Mouse (Mus musculus) right cerebral cortex, postnatal 10 days (tissue): ENCODE measurements around the gene Gaa.
"Not testable (repeated sequence)": the region's sequence is repeated elsewhere in the genome, so short reads cannot be mapped to it uniquely, and the experiment has no call there.

ENCODE experiments used
- DNase-seq, 2 experiments: peaks; one replicate each; pipeline ENCODE4 v3.0.0; 2021; ENCODE audit warnings: low spot score in 2 of 2

The Gaa gene

DNA sequence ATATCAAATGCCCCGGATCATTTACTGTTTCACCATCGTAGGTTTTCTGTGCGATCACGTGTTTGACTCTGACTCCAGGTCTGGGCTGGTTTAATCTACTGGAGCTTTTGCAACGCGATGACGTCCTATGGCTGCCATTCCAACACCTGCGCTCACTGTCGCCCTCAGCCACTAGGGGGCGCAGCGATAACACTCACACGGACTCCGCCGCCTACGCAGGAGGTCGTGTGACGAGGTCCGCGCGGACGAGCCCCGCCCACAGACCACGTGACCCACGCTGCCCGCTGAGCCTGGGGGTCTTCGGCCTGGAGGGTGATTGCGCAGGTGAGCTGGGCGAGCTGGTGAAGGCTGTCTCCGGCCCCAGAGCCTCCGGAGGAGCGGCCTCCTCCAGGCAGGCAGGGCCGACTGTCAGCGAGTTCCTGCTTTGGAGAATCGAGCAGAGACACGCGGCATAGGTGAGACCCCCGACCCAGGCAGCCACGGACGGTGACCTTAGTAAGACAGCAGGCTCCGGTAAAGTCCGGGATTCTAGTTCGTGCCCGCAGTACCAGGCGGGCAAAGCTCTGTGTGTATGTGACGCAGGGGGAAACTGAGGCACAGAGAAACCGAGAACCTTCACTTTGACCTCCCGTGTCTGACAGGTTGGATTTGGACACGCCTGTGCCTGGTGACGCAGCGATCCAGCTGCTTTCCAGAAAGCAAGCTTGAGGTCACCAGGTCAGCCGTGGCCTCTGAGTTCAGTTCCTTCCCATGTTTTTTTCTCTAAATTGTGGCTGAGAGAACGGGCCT, at the start of gene Gaa:
Gene Gaa (plus strand): TSS at position 120 of the 789 bp plus-strand sequence.
- peak; percentile 97 for DNase-seq

DNA sequence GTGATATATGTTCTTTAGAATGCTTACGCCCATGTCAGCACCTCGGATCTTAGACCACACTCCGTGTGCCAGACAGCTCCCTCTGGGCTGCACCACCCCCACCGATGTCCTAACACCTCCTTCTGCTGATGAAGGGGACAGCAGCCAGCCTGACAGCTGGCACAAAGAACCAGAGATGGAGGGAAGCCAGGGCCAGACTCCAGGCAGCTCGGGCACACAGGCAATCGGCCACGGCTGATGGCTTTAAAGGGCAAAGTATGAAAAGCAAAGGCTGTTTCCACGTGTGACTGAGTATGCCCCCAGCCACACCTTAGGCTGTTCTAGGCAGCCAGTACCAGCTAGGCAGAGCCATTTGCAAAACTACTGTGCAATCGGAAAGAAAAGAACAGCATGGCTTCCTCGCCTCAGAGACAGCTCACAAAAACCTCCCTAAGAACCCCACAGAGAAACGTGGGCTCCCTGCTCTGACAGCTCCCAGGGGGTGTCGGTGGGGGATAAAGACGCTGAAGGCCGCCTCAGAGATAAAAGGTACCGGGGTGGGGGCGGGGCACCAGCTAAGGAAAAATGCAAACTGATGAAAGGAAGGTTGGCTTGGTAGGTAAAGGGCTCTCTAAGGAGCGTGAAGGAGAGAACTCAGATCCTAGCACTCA, 47.7 kb upstream of the Gaa start:
- peak; percentile 84 to 86 for DNase-seq

DNA sequence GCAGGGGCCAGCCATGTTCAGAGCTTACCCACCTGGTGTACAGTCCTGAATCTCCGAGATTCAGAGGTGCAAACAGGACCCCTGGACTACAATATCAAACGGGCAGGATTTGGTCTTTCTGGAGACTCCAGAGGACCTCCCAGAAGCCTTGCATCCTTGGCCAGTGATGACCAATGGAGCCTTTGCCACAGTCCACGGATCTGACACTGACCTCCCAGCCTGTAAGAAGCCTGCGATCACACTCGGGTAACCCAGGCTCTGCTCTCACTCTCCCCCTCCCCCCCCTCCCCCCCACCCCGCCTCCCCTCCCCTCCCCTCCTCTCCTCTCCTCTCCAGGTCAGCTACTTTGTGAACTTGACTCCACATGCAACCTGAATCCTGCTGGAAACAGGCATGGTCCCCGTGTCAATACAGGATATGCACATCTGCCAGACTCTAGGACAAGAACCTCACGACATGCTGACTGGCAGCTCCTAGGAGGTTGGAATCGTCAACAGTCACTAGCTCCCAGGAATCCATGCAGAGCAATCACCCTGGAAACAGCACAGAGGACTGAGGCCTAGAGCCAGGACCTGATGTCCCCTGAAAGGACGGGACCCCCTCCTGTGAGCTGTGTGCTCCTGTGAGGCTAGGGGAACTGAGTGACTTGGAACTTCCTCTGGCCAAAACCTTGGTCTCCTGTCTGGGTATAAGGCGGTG, 45.7 kb upstream of the Gaa start:
- DNase-seq, result no peak

DNA sequence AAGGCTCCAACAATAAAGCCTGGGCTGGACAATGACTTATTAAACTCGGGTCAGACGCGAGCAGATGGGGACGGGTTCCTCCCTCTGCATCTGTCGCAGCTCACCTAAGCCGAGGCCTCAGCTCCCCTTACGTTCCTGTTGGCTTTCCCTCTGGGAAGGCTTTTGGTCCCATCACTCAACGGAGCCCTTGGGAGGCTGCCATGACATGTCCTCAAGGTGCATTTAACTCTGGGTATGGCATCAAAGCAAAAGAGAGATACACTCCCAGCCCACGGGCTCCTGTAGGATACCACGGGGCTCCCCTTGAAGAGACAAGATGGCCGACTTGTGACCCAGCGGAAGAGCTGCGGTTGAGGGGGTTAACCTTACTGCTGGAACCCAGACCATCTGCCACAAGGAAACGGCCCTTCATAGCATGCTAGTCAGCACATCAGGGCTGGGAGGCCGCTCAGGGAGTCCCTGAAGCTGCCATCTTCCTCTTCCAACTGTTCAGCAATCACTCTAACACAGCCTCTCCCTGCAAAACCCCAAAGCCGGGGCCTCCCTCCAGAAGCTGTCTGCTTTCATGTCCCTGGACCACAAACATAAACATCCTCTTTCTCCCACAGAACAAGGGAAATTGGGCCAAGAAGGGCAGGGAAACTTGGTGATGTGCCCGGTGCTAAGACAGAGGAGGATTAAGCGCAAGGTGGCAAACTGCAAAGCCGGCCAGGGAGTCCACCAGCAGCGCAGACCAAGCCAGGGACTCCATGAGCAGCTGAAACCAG, 44.4 kb upstream of the Gaa start:
- peak; percentile 65 to 71 for DNase-seq

DNA sequence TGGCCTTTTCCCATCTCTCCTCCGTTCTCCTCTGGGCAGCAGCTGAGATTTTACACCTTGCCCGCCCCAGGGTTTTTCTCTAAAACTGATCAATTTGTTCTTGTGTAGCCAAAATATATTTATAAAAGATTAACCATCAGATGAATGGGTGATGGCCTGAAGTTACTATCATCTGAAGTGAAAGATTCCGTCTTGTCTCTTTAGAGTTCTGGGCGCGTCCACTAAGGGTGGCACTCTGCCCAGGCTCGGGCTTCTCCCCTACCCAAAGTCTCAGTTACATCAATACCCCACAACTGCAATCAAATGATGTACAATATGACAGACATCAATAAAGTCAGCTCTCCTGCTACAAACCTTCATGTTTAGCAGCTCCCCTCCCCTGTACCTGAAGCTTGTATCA, 42.8 kb upstream of the Gaa start:
- no peak for DNase-seq

DNA sequence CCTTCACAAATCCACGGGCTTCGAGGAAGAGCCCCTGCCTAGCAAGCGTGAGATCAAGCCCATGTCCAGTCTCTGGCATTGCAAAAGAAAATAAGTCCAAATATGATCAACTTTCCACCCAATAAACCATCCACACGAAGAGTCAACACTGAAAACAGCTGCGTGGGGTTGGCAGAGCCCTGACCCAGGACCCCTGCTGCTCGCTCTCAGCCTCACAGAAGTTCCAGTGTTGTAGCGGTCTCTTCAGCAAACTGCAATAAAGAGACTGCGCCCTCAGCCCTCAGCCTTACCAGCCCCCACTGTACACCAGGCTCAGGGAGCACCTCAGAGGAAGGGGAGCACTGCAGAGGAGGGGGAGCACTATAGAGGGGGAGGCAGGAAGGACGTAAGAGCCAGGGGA, 42.1 kb upstream of the Gaa start:
- no peak for DNase-seq

DNA sequence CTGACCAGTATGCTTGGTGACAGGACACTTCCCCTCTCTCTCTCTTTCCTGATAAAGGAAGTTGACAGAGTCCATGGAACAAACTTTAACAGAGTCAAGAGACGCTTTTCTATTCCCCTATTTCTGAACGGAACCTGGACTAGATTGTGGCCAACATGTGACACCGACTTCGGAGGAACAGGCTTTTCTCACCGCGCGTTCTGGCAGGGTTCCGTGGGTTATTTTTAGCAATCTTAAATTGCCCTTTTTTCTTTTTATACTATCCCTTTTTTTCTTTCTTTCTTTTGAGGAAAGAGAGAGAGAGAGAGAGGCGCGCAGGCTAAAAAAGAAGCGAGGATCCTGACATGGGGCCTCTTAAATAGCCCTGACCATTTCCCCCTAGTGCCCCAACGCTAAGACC, 40.1 kb upstream of the Gaa start:
- no peak for DNase-seq

DNA sequence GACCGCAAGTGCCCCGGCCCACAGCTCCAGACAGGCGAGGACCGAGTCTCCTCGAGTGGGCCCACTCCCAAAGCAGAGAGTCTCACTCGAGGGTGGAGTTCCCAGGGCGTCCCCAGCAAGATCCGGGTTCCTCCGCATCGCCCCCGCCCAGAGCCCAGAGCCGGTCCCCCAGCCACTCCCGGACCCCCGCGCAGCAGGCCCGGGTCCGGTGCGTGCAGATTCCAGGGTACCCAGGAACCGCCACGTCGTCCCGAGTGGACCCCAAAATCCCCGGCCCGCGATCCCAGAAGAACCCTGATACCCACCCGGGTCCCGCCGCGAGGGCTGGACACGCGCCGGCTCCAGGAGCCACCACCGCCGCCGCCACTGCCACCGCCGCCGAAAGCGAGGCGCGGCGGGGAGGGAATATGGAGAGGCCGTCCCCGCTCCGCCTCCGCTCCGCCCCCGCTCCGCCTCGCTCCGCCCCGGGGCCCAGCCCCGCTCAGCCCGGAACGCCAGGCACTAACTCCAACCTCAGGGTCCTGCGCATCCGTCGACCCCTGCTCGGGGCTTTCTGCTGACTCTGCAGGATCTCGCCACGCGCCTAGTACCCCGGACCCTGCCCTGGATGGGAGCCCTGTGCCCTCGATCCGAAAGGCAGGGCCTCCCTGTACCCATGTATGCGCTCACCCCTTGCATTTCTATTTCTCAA, 39.5 kb upstream of the Gaa start, which contains the start of the genes Tbc1d16 and Ccdc40:
Gene Tbc1d16 (minus strand): TSS at position 409 of the 691 bp plus-strand sequence.
Gene Ccdc40 (plus strand): TSS at position 482 of the 691 bp plus-strand sequence.
- DNase-seq, result peak; percentile 71 to 81

DNA sequence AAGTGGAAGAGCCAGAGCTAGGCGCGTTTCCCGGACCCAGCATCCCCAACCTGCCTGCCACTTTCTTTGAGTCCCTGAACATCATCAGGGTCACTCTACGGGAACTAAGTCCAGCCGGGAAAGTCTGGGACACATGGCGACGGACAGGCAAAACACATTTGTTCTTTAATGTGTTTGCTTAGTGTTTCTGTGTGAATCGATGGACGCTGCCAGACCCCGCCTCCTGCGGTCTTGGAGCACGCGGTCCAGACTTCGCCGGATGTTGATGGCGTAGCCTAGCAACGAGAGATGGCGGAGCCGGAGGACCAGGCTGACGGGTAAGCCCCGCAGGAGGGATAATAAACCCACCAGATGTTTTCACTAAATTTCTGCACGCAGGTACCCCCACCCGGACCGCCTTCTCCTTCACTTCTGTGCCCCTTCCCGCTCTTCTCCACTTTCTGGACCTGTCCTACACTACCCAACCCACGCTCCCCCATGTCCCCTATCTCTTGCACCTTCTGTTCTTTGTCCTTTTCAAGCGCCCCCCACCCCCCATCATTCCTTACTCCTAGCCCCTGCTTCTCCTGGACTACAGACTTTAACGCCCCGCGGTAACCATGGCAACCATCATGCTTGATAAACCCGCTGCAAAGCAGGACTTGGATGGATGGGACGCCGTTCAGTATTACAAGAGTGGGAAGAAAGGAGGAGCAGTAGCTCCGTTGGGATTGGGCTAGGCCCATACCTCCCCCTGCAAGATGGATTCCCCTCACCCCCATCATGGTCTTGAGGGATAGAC, 38.7 kb upstream of the Gaa start:
- DNase-seq, result peak; percentile 82 to 87

DNA sequence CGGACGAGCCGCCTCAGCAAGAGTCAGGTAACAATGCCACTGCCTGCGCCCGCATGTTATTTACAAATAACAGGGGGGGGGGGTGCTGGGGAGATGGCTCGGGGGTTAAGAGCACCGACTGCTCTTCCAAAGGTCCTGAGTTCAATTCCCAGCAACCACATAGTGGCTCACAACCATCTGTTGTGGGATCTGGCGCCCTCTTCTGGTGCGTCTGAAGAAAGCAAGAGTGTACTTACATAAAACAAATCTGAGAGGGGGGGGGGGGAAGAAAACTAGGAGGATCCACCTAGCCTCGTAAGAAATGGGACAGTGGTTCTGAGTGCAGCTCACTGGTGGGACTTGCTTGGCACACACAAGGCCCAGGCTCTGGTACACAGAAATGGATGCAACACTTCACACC, 32.9 kb upstream of the Gaa start:
- DNase-seq, result no peak

DNA sequence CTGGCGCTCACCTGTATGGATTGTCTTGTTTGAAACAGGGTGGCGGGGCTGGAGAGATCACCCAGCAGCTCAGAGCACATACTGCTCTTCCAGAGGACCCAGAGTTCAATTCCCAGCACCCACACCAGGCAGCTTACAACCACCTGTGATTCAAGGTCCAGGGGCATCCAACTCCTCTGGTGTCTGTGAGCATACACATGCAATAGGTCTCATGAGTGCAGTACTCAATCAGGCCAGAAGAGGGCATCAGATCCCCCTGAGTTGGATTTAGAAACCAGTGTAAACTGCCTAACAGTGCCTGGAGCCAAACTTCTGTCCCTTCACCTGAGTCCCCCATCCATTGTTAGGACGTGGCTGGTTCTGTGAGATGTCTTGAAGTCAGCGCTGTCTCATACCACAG, 32.1 kb upstream of the Gaa start:
- peak in 1 of 2 experiments; percentile 63 for DNase-seq

DNA sequence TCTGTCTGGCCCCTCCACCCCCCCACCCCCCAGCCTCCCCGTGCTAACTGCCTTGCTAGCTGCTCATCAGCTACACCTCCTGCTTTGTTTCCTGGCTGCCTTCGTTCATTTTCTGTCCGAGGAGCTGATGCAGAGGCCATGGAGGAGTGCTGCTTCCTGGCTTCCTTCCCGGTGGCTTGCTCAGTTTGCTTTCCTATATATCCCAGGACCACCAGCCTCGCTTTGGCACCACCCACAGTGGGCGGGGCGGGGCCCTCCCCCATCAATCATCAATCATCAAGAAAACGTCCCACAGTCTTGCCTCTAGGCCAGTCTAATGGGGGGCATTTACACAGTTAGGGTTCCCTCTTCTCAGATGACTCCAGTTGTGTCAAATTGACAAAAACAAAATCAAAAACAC, 31.3 kb upstream of the Gaa start:
- no peak for DNase-seq

DNA sequence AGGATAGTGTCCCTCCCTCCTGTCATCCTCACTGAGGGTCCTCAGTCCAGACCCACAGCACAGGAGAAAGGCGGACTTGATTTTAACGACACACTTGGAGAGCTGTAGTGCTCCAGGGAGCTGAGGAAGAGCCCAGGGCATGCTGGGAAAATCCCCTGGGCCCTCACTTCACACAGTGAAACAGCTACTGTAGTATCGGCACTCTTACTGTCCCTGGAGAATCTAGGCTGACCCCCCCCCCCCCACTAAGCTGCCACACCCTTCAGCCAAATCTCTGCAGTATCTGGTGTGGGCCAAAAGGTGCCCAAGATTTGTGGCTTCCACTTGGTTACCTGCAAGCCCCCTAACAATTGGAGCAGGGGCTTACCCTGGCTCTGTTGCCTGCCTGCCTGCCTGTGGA, 30.7 kb upstream of the Gaa start:
- no peak for DNase-seq

DNA sequence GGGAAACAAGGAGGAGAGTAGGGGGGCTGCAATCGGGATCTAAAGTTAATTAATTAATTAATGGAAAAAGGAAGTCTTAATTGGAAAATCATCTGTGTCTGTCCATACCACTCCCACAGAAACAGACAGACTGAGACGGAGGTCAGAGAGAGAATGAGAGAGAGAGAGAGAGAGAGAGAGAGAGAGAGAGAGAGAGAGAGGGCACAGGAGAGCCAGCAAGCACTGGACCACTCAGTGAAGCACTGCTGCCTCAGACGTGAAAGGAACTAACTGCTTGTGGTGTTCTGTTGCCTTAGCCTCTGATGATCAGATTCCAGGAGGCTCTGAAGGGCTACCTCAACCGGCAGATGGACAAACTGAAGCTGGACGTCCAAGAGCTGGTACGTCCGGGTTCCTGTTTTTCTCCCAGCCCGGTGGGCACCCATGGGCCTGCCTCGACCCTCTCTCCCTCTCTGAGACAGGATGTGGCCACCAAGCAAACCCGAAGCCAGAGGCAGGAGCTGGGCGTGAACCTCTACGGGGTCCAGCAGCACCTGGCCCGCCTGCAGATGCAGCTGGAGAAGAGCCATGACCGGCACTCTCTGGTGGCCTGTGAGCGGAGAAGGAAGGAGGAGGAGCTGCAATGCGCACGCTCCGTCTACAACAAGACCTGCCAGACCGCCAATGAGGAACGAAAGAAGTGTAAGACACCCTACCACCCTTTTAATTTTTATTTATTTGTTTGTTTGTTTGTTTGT, 30.0 kb upstream of the Gaa start:
- no peak for DNase-seq

DNA sequence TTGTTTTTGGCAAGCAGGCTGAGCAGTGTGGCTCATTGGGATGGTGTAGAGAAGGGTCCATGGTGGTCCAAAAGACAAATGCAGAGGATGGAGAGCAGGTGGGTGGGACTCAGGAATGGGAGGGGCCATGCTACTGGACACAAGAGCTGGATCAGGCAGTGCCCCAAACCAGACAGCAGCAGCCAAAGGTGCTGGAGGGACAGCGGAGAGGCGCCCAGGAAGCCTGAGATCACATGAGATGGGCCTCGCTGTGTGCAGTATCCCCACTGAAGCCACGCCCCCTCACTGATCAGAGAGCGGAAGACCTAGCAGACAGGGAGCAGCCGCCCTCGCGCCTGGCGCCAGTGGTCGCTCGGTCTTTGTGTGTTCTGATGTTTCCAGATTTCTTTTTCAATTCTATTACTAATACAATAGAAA, 29.4 kb upstream of the Gaa start:
- peak in 1 of 2 experiments; percentile 57 for DNase-seq

DNA sequence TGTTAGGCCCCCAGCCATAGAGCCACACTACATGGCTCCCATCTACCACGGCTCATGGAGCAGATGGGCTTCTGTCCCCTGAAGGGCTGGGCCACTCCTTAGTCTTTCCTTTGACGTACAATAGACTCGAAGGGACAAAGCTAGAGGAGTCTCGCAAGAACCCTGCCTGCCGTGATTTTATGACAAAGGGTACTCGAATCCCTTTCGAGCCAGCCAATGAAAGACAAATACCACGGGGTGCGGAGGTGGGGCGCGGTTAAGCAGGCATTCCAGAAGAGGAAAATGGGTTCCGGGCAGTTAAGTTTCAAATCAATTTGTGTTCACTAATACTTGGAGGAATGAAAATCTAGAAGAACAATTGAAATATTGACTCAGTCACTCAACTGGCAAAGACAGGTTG, 28.2 kb upstream of the Gaa start:
- DNase-seq, result no peak

DNA sequence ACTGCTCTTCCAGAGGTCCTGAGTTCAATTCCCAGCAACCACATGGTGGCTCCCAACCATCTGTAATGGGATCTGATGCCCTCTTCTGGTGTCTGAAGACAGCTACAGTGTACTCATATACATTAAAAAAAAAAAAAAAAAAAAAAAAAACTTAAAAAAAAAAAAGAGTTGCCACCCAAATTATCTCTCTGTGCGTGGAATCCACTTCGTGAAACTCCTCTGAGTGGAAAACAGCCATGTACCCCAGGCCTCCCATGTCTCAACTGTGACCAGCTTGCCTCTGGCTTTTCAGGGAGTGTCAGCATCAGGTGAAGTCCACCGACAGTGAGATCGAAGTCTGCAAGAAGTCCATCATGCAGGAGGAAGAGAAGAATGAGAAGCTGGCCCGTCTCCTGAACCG, 22.1 kb upstream of the Gaa start:
- not testable (repeated sequence) for DNase-seq

DNA sequence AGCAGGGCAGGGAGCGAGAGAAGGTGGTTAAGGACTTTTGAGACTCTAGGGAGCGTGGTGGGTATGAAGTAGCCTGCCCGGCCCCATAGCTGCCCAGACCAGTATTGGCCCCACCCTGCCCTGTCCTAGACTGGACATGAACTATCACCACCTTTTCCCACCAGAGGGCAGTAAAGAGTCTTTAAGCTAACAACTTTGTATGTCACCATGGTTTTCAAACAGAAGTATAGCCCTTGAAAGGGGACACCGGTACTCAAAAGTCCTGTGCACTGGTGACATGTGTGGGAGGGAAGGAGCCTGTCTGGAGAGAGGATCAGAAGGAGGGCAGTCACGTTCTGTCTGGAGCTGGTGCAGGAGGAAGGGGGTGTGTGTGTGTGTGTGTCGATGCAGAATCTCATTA, 18.7 kb upstream of the Gaa start:
- DNase-seq, result peak in 1 of 2 experiments; percentile 29

DNA sequence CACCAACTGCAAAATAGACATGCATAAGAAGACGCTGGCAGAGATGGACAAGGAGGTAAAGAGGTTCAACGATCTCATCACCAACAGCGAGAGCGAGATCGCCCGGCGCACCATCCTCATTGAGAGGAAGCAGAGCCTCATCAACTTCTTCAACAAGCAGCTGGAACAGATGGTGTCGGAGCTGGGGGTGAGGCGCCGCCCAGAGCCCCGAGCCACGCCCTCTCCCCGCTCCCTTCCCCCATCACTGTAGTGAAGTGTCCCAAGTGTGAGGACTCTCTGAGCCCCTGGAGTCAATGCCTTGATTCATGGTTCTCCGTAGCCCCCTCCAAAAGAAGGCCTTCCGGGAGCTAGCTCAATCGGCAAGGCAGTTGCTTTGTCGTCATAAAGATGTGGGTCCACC, 16.7 kb upstream of the Gaa start:
- DNase-seq, result no peak
